Mouse (Mus musculus) MEL (cell line): ENCODE data around the gene Eif4ebp2. TPM values are rescaled to one million over a fixed set of nuclear protein-coding genes. Genes with fewer than 3 reads are reported as not detected.
A peak's percentile ranks its signal among the peaks of the same experiment; 100 is the strongest.

Source experiments
- DNase-seq: peaks from one replicate; pipeline ENCODE4 v3.0.0; 2011; ENCODE audit warnings: low read depth, low spot score
- H3K27ac ChIP-seq: 2 replicates; pipeline ENCODE4 v1.5.1; 2012; ENCODE audit warnings: low read depth, mild to moderate bottlenecking, control low read depth, low read length, moderate library complexity; ENCODE audit not compliant: control insufficient read depth
- H3K27me3 ChIP-seq, 2 experiments: fragments of 150-350 bp in 1 of 2; sonication (generic) in 1 of 2; 2 replicates each; pipeline ENCODE4 v1.6.1; 2012; ENCODE audit warnings: low read length in 2 of 2, mild to moderate bottlenecking in 2 of 2, improper control_type of control experiment in 1 of 2, moderate library complexity in 1 of 2; ENCODE audit not compliant: insufficient read depth in 2 of 2, control insufficient read depth in 1 of 2
- H3K36me3 ChIP-seq, 2 experiments: 2 replicates each; pipeline ENCODE4 v1.6.1; 2012 to 2014; ENCODE audit warnings: low read length in 2 of 2, improper control_type of control experiment in 1 of 2, inconsistent platforms in 1 of 2, mild to moderate bottlenecking in 1 of 2; ENCODE audit not compliant: insufficient read depth in 2 of 2, control insufficient read depth in 1 of 2
- H3K4me1 ChIP-seq, 2 experiments: fragments of 150-350 bp in 1 of 2; sonication (generic) in 1 of 2; 2 replicates each; pipeline ENCODE4 v1.6.1; 2012; ENCODE audit warnings: low read length in 2 of 2, improper control_type of control experiment in 1 of 2, mild to moderate bottlenecking in 1 of 2; ENCODE audit not compliant: insufficient read depth in 2 of 2, control insufficient read depth in 1 of 2
- H3K4me3 ChIP-seq, 2 experiments: fragments of 150-350 bp in 1 of 2; sonication (generic) in 1 of 2; 2 replicates each; pipeline ENCODE4 v1.5.1; 2012; ENCODE audit warnings: low read depth in 2 of 2, low read length in 2 of 2, mild to moderate bottlenecking in 2 of 2, moderate library complexity in 2 of 2, control low read depth in 1 of 2, improper control_type of control experiment in 1 of 2; ENCODE audit not compliant: control insufficient read depth in 1 of 2, insufficient read depth in 1 of 2
- H3K79me2 ChIP-seq: 2 replicates; pipeline ENCODE4 v1.6.1; 2012; ENCODE audit warnings: mild to moderate bottlenecking, low read length, moderate library complexity; ENCODE audit not compliant: control insufficient read depth, poor library complexity, insufficient read depth
- H3K9ac ChIP-seq: 2 replicates; pipeline ENCODE4 v1.6.1; 2012; ENCODE audit warnings: low read depth, mild to moderate bottlenecking, control low read depth, low read length, moderate library complexity; ENCODE audit not compliant: control insufficient read depth, poor library complexity, severe bottlenecking
- H3K9me3 ChIP-seq: fragments of 150-350 bp; sonication (generic); replicated peaks from 2 replicates; pipeline ENCODE4 v1.6.1; 2012; ENCODE audit warnings: mild to moderate bottlenecking, low read length, improper control_type of control experiment, moderate library complexity; ENCODE audit not compliant: insufficient read depth
- BHLHE40 ChIP-seq: IDR thresholded peaks from 2 replicates; pipeline ENCODE4 v1.6.1; 2012; ENCODE audit warnings: low read depth, mild to moderate bottlenecking, inconsistent platforms, low read length, improper control_type of control experiment, borderline replicate concordance
- CHD1 ChIP-seq: IDR thresholded peaks from 2 replicates; pipeline ENCODE4 v1.6.1; 2012; ENCODE audit warnings: low read depth, mild to moderate bottlenecking, inconsistent platforms, low read length, improper control_type of control experiment
- CTCF ChIP-seq, 3 experiments: IDR thresholded peaks in 2 of 3; conservative IDR thresholded peaks in 1 of 3; 2 replicates each; pipeline ENCODE4 v1.5.1; 2011 to 2012; ENCODE audit warnings: low read length in 3 of 3, low read depth in 2 of 3, mild to moderate bottlenecking in 2 of 3, improper control_type of control experiment in 1 of 3, inconsistent platforms in 1 of 3, mixed read lengths in 1 of 3, moderate library complexity in 1 of 3; ENCODE audit not compliant: control insufficient read depth in 1 of 3, insufficient read depth in 1 of 3, poor library complexity in 1 of 3, severe bottlenecking in 1 of 3
- EP300 ChIP-seq, 2 experiments: IDR thresholded peaks; 2 replicates each; pipeline ENCODE4 v1.6.1; 2011; ENCODE audit warnings: improper control_type of control experiment in 2 of 2, low read length in 2 of 2, low read depth in 1 of 2, mild to moderate bottlenecking in 1 of 2
- ETS1 ChIP-seq: IDR thresholded peaks from 2 replicates; pipeline ENCODE4 v1.6.1; 2012; ENCODE audit warnings: low read depth, mild to moderate bottlenecking, inconsistent platforms, low read length, improper control_type of control experiment, moderate library complexity
- MYB ChIP-seq: IDR thresholded peaks from 2 replicates; pipeline ENCODE4 v1.6.1; 2011; ENCODE audit warnings: mild to moderate bottlenecking, low read depth, low read length, improper control_type of control experiment
- NELFE ChIP-seq: IDR thresholded peaks from 2 replicates; pipeline ENCODE4 v1.6.1; 2011; ENCODE audit warnings: low read depth, low read length, improper control_type of control experiment
- NRF1 ChIP-seq: IDR thresholded peaks from 2 replicates; pipeline ENCODE4 v1.6.1; 2014; ENCODE audit warnings: low read depth, mild to moderate bottlenecking, inconsistent platforms, low read length, improper control_type of control experiment, moderate library complexity; ENCODE audit not compliant: poor library complexity, insufficient read depth, severe bottlenecking
- POLR2A ChIP-seq, 2 experiments: IDR thresholded peaks; 2 replicates each; pipeline ENCODE4 v1.6.1; 2011 to 2012; ENCODE audit warnings: low read length in 2 of 2, mild to moderate bottlenecking in 2 of 2, control low read depth in 1 of 2, improper control_type of control experiment in 1 of 2, low read depth in 1 of 2, moderate library complexity in 1 of 2; ENCODE audit not compliant: control insufficient read depth in 1 of 2, insufficient read depth in 1 of 2, poor library complexity in 1 of 2
- POLR2AphosphoS5 ChIP-seq: IDR thresholded peaks from 2 replicates; pipeline ENCODE4 v1.6.1; 2012; ENCODE audit warnings: low read depth, borderline replicate concordance, mild to moderate bottlenecking, inconsistent platforms, low read length, moderate library complexity, mixed read lengths
- RAD21 ChIP-seq: IDR thresholded peaks from 2 replicates; pipeline ENCODE4 v1.6.1; 2011; ENCODE audit warnings: mild to moderate bottlenecking, low read depth, low read length, improper control_type of control experiment
- RCOR1 ChIP-seq: IDR thresholded peaks from 2 replicates; pipeline ENCODE4 v1.6.1; 2012; ENCODE audit warnings: low read depth, mild to moderate bottlenecking, inconsistent platforms, low read length, improper control_type of control experiment
- SIN3A ChIP-seq: IDR thresholded peaks from 2 replicates; pipeline ENCODE4 v1.6.1; 2012; ENCODE audit warnings: low read length, improper control_type of control experiment, inconsistent platforms
- SMC3 ChIP-seq: IDR thresholded peaks from 2 replicates; pipeline ENCODE4 v1.6.1; 2011; ENCODE audit warnings: low read depth, low read length, improper control_type of control experiment
- TAL1 ChIP-seq: IDR thresholded peaks from 2 replicates; pipeline ENCODE4 v1.6.1; 2012; ENCODE audit warnings: mild to moderate bottlenecking, inconsistent platforms, low read length, moderate library complexity, mixed read lengths
- TBP ChIP-seq: IDR thresholded peaks from 2 replicates; pipeline ENCODE4 v1.8.0; 2011; ENCODE audit warnings: low read depth, low read length, improper control_type of control experiment
- UBTF ChIP-seq: IDR thresholded peaks from 2 replicates; pipeline ENCODE4 v1.6.1; 2012; ENCODE audit warnings: low read depth, mild to moderate bottlenecking, inconsistent platforms, low read length, improper control_type of control experiment, moderate library complexity, borderline replicate concordance; ENCODE audit not compliant: insufficient read depth
- USF2 ChIP-seq, 2 experiments: IDR thresholded peaks; 2 replicates each; pipeline ENCODE4 v1.6.1; 2011 to 2012; ENCODE audit warnings: improper control_type of control experiment in 2 of 2, low read length in 2 of 2, borderline replicate concordance in 1 of 2, inconsistent platforms in 1 of 2, low read depth in 1 of 2, mild to moderate bottlenecking in 1 of 2; ENCODE audit not compliant: insufficient read depth in 1 of 2
- ZKSCAN1 ChIP-seq: IDR thresholded peaks from 2 replicates; pipeline ENCODE4 v1.6.1; 2012; ENCODE audit warnings: low read depth, mild to moderate bottlenecking, inconsistent platforms, low read length, improper control_type of control experiment, moderate library complexity
- ZMIZ1 ChIP-seq: IDR thresholded peaks from 2 replicates; pipeline ENCODE4 v1.6.1; 2012; ENCODE audit warnings: low read depth, mild to moderate bottlenecking, inconsistent platforms, low read length, improper control_type of control experiment, moderate library complexity
- ZNF384 ChIP-seq: IDR thresholded peaks from 2 replicates; pipeline ENCODE4 v1.6.1; 2012; ENCODE audit warnings: low read depth, mild to moderate bottlenecking, inconsistent platforms, low read length, improper control_type of control experiment
- polyA plus RNA-seq, 2 experiments: library from polyadenylated mRNA; stranded (reverse) in 1 of 2; unstranded in 1 of 2; fragments of >175 nt in 1 of 2; fragments of >200 nt in 1 of 2; gene quantifications; 2 replicates each; pipeline versions ENCODE4 v1.2.1 to v1.2.4; 2012; ENCODE audit warnings: low replicate concordance in 2 of 2, low read depth in 1 of 2; ENCODE audit not compliant: insufficient read length in 2 of 2, insufficient read depth in 1 of 2, missing spikeins in 1 of 2
- total RNA-seq: library from RNA; depleted of rRNA; stranded (reverse); fragments of 300-350 nt; gene quantifications from 2 replicates; pipeline ENCODE4 v1.2.3, GENCODE M21; 2012

Eif4ebp2 gene
- total and polyA plus RNA-seq, 3 experiments = 17.1 to 186 (median 52.9) TPM

GRCm38 (mm10) chr10:61419146-61419545, 33.3 kb downstream of the Eif4ebp2 start:
- TF ChIP-seq NELFE (no peak), CTCF (IDR thresholded peaks at IDR 0.05 in 2 of 3, conservative IDR thresholded peaks at IDR 0.05 in 1 of 3; ENCODE audit: control insufficient read depth in 1 of 3, insufficient read depth in 1 of 3, low read depth in 2 of 3, low read length in 3 of 3, poor library complexity in 1 of 3, severe bottlenecking in 1 of 3) (no peak), USF2 (IDR thresholded peaks at IDR 0.05; ENCODE audit: borderline replicate concordance in 1 of 2, insufficient read depth in 1 of 2, low read depth in 1 of 2, low read length in 2 of 2) (no peak), ETS1 (no peak), NRF1 (no peak), ZKSCAN1 (no peak), BHLHE40 (no peak), POLR2AphosphoS5 (no peak), ZMIZ1 (no peak), MYB (no peak), EP300 (IDR thresholded peaks at IDR 0.05; ENCODE audit: low read depth in 1 of 2, low read length in 2 of 2) (no peak), RAD21 (no peak), SMC3 (no peak), TBP (no peak), CHD1 (no peak), UBTF (no peak), SIN3A (no peak), TAL1 (no peak), ZNF384 (no peak), RCOR1 (no peak)
- TF ChIP-seq, all 39 proteins: peak for 0
- H3K36me3 ChIP-seq = no peaks in the 10 kb centered on the region
- H3K4me3 ChIP-seq = no peak overlapping the region
- no peak overlapping the region for H3K27ac ChIP-seq
- no peaks in the 10 kb centered on the region for H3K79me2 ChIP-seq
- no peaks in the 10 kb centered on the region for H3K27me3 ChIP-seq
- no peak for DNase-seq
- no peaks in the 10 kb centered on the region for H3K4me1 ChIP-seq
- H3K9ac ChIP-seq = no peak overlapping the region
- no peaks in the 10 kb centered on the region for H3K9me3 ChIP-seq

GRCm38 (mm10) chr10:61418131-61418900, 34.1 kb downstream of the Eif4ebp2 start:
- TF ChIP-seq NRF1 (no peak), POLR2A (IDR thresholded peaks at IDR 0.05; ENCODE audit: control insufficient read depth in 1 of 2, insufficient read depth in 1 of 2, low read depth in 1 of 2, low read length in 2 of 2, poor library complexity in 1 of 2) (0 out of 4 replicates have a peak, but pooled peaks of 1 of the 2 experiments have one; percentile 25)
- Histone ChIP-seq H3K4me1 (no peaks in the 10 kb centered on the region), H3K36me3 (no peaks in the 10 kb centered on the region), H3K79me2 (no peaks in the 10 kb centered on the region), H3K27me3 (no peaks in the 10 kb centered on the region), H3K9ac (no peak overlapping the region), H3K9me3 (no peaks in the 10 kb centered on the region), H3K4me3 (no peak overlapping the region), H3K27ac (no peak overlapping the region)
- no peak for DNase-seq
